Mouse (Mus musculus): ENCODE measurements around the gene Lrrc58. TPM values are rescaled to one million over a fixed set of nuclear protein-coding genes. Genes with fewer than 3 reads are reported as not detected.

The Lrrc58 gene
- polyA plus RNA-seq, 1 experiment from 2014 or later: 27.5 TPM

DNA sequence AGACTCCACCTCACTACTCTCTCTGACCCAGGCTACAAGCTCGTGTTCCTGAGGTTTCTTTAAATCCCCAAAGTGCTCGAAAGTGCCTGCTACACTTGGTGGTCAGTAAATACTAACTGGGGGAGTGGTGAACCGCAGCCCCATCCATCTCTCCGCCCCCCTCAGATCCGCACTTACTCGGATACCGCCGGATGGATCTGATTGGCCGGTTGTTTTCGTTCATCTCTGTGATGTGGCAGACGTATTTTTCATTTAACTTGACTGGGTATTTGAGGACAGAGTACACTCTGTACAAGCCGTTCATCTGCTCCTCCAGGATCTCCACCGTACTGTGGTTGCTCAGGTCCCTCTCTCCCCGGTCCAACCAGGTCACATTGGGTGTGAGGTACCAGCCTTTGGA, 14.1 kb upstream of the Lrrc58 start:
- WGBS: 68% methylated on average over 14 of the region's 14 CpGs

DNA sequence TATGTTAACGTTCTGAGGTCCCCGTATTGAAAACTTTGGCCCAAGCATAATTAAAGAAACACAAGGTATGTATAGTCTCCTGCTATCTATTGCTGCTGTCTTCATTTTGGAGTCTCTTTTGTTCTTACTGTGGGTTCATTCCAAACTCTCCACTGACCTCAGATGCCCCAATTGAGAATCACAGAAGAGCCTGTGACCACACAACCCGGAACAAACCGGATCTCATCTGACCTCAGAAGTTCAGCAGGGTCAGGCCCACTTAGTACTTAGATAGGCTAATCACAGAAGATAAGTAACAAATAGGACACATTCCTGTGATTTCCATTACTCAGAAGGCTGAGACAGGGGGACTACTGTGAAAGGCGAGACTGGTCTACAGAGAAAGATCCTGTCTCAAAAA, 13.6 kb upstream of the Lrrc58 start:
- no peak overlapping the region for H3K27ac ChIP-seq (replicated peaks)
- H3K27me3 ChIP-seq (ENCODE audit: control insufficient read depth, insufficient read depth, low read length): no peaks in the 10 kb centered on the region
- no peaks in the 10 kb centered on the region for H3K9me3 ChIP-seq (ENCODE audit: control insufficient read depth, low read length)
- no peak overlapping the region for H3K4me2 ChIP-seq (replicated peaks; ENCODE audit: low read depth)
- no peak overlapping the region for H3K9ac ChIP-seq (ENCODE audit: low read length)
- H3K4me1 ChIP-seq (replicated peaks; ENCODE audit: control insufficient read depth, insufficient read depth): no peaks in the 10 kb centered on the region
- TF ChIP-seq CTCF (IDR thresholded peaks at IDR 0.05; ENCODE audit: low read depth) (no peak), EP300 (optimal IDR thresholded peaks at IDR 0.05) (no peak)
- DNase-seq (ENCODE audit: low spot score): no peak
- 44% methylated on average over 5 of the region's 5 CpGs for WGBS
- H3K36me3 ChIP-seq (ENCODE audit: control insufficient read depth, insufficient read depth, low read length): no peaks in the 10 kb centered on the region
- H3K4me3 ChIP-seq (ENCODE audit: low read depth, low read length): no peak overlapping the region
- no peak for ATAC-seq (ENCODE audit: low FRiP score, low TSS enrichment)

More for the DNA sequence above, 14.1 kb upstream of the Lrrc58 start:
- Histone ChIP-seq H3K4me3 (ENCODE audit: low read depth, low read length) (no peak overlapping the region), H3K9ac (ENCODE audit: low read length) (no peak overlapping the region), H3K4me2 (replicated peaks; ENCODE audit: low read depth) (no peak overlapping the region), H3K27me3 (ENCODE audit: control insufficient read depth, insufficient read depth, low read length) (no peaks in the 10 kb centered on the region), H3K36me3 (ENCODE audit: control insufficient read depth, insufficient read depth, low read length) (no peaks in the 10 kb centered on the region), H3K9me3 (ENCODE audit: control insufficient read depth, low read length) (no peaks in the 10 kb centered on the region), H3K4me1 (replicated peaks; ENCODE audit: control insufficient read depth, insufficient read depth) (no peaks in the 10 kb centered on the region), H3K27ac (replicated peaks) (no peak overlapping the region)
- no peak for DNase-seq (ENCODE audit: low spot score)
- no peak for TF ChIP-seq CTCF (IDR thresholded peaks at IDR 0.05; ENCODE audit: low read depth)
- TF ChIP-seq EP300 (optimal IDR thresholded peaks at IDR 0.05): no peak
- ATAC-seq (ENCODE audit: low FRiP score, low TSS enrichment): no peak

DNA sequence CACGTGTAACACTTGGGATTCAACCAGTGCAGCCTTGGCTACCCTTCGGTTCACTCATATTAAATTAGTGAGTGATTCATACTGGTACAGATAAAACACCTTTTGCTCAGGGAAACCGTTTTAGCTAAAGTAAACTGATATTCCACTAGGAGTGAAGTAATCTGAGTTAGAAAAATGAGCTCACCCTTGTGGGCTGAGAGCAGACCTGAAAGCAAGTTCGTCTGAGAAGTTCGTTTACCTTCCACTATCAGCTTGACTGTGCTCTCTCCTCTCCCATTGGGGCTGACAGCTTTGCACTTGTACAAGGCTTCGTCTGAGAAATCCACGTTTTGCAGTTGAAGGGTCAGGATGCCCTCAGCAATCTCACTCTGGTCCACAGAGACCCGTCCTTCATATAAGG, 12.6 kb upstream of the Lrrc58 start:
- H3K4me1 ChIP-seq (replicated peaks; ENCODE audit: control insufficient read depth, insufficient read depth): no peaks in the 10 kb centered on the region
- H3K4me2 ChIP-seq (replicated peaks; ENCODE audit: low read depth): no peak overlapping the region
- TF ChIP-seq CTCF (IDR thresholded peaks at IDR 0.05; ENCODE audit: low read depth) (no peak), EP300 (optimal IDR thresholded peaks at IDR 0.05) (no peak)
- no peaks in the 10 kb centered on the region for H3K9me3 ChIP-seq (ENCODE audit: control insufficient read depth, low read length)
- H3K4me3 ChIP-seq (ENCODE audit: low read depth, low read length): no peak overlapping the region
- H3K27me3 ChIP-seq (ENCODE audit: control insufficient read depth, insufficient read depth, low read length): no peaks in the 10 kb centered on the region
- DNase-seq (ENCODE audit: low spot score) (no peak), ATAC-seq (ENCODE audit: low FRiP score, low TSS enrichment) (peak; percentile 66)
- no peak overlapping the region for H3K27ac ChIP-seq (replicated peaks)
- 45% methylated on average over 8 of the region's 8 CpGs for WGBS
- no peak overlapping the region for H3K9ac ChIP-seq (ENCODE audit: low read length)
- H3K36me3 ChIP-seq (ENCODE audit: control insufficient read depth, insufficient read depth, low read length): no peaks in the 10 kb centered on the region

DNA sequence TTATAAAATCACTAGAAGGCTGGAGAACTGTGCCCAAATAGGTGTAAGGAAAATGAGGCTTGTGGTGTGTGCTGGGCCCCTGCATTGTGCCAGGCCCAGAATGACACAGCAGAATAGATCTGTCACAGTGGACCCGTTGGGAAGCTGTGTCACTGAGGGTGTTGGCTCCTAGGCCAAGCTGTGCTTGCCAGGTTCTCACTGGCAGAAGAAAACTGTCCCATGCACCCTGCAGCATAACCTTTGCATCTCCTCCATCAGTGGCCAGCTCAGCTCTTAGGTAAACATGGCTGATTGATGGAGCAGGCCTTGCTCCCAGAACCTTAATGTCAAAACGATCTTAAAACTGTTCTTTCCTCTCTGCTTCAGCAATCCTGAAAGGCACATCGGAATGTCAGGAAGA, 11.9 kb upstream of the Lrrc58 start:
- Histone ChIP-seq H3K4me2 (replicated peaks; ENCODE audit: low read depth) (no peak overlapping the region), H3K36me3 (ENCODE audit: control insufficient read depth, insufficient read depth, low read length) (no peaks in the 10 kb centered on the region), H3K27me3 (ENCODE audit: control insufficient read depth, insufficient read depth, low read length) (no peaks in the 10 kb centered on the region), H3K9me3 (ENCODE audit: control insufficient read depth, low read length) (no peaks in the 10 kb centered on the region), H3K9ac (ENCODE audit: low read length) (no peak overlapping the region), H3K4me1 (replicated peaks; ENCODE audit: control insufficient read depth, insufficient read depth) (no peaks in the 10 kb centered on the region), H3K4me3 (ENCODE audit: low read depth, low read length) (no peak overlapping the region), H3K27ac (replicated peaks) (no peak overlapping the region)
- no peak for DNase-seq (ENCODE audit: low spot score)
- no peak for TF ChIP-seq CTCF (IDR thresholded peaks at IDR 0.05; ENCODE audit: low read depth)
- TF ChIP-seq EP300 (optimal IDR thresholded peaks at IDR 0.05): no peak
- peak; percentile 43; the same call in 1 of the 2 replicates for ATAC-seq (ENCODE audit: low FRiP score, low TSS enrichment)
- 36% methylated on average over 3 of the region's 3 CpGs for whole genome bisulfite sequencing

DNA sequence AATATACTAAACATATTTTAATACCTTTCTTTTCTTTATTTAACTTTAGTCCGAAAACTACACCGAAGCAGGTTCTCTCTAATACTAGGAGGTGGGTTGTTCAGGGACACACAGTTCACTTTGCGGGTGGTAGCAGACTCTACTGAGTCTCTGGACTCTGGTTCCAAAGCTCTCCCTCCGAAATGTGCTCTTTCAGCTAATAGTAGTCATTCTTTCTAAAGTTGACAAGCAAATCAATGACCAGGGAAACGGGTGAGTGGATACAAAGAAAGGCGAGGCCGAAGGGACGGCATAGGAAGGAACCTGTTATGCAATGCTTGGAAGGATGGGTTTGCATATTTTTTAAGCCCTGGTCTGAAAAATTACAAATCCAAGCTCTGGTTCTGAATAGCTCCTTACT, 10.7 kb upstream of the Lrrc58 start:
- H3K36me3 ChIP-seq (ENCODE audit: control insufficient read depth, insufficient read depth, low read length): no peaks in the 10 kb centered on the region
- no peak overlapping the region for H3K27ac ChIP-seq (replicated peaks)
- DNase-seq (ENCODE audit: low spot score) (no peak), ATAC-seq (ENCODE audit: low FRiP score, low TSS enrichment) (no peak)
- H3K4me1 ChIP-seq (replicated peaks; ENCODE audit: control insufficient read depth, insufficient read depth): no peaks in the 10 kb centered on the region
- H3K27me3 ChIP-seq (ENCODE audit: control insufficient read depth, insufficient read depth, low read length): no peaks in the 10 kb centered on the region
- no peak overlapping the region for H3K4me2 ChIP-seq (replicated peaks; ENCODE audit: low read depth)
- no peak for TF ChIP-seq CTCF (IDR thresholded peaks at IDR 0.05; ENCODE audit: low read depth)
- TF ChIP-seq EP300 (optimal IDR thresholded peaks at IDR 0.05): no peak
- no peaks in the 10 kb centered on the region for H3K9me3 ChIP-seq (ENCODE audit: control insufficient read depth, low read length)
- 66% methylated on average over 8 of the region's 8 CpGs for WGBS
- H3K4me3 ChIP-seq (ENCODE audit: low read depth, low read length): no peak overlapping the region
- no peak overlapping the region for H3K9ac ChIP-seq (ENCODE audit: low read length)

DNA sequence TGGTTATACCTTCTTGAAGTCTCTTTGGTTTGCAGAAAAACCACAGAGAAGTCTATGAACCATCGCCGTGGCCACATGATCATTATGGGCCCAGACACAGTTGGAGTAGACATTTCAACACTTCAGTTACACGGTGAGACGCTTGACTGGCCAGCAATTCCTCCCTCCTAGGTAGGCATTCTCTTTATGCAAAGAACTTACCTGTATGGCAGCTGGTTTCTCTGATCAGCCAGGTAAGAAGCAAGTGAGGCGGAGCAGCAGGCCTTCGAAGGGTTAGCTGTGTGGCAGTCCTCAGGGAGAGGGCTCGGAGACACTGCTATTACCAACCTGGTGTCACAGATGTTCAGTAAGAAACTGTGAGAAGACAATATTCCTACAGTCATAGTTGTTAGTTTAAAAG, 8.0 kb upstream of the Lrrc58 start:
- no peaks in the 10 kb centered on the region for H3K9me3 ChIP-seq (ENCODE audit: control insufficient read depth, low read length)
- no peak overlapping the region for H3K4me3 ChIP-seq (ENCODE audit: low read depth, low read length)
- 86% methylated on average over 7 of the region's 7 CpGs for WGBS
- H3K27me3 ChIP-seq (ENCODE audit: control insufficient read depth, insufficient read depth, low read length): no peaks in the 10 kb centered on the region
- no peaks in the 10 kb centered on the region for H3K36me3 ChIP-seq (ENCODE audit: control insufficient read depth, insufficient read depth, low read length)
- H3K4me2 ChIP-seq (replicated peaks; ENCODE audit: low read depth): no peak overlapping the region
- ATAC-seq (ENCODE audit: low FRiP score, low TSS enrichment) (no peak), DNase-seq (ENCODE audit: low spot score) (no peak)
- no peak for TF ChIP-seq EP300 (optimal IDR thresholded peaks at IDR 0.05)
- no peak for TF ChIP-seq CTCF (IDR thresholded peaks at IDR 0.05; ENCODE audit: low read depth)
- H3K4me1 ChIP-seq (replicated peaks; ENCODE audit: control insufficient read depth, insufficient read depth): no peaks in the 10 kb centered on the region
- H3K9ac ChIP-seq (ENCODE audit: low read length): no peak overlapping the region
- no peak overlapping the region for H3K27ac ChIP-seq (replicated peaks)
